Mouse (Mus musculus) midbrain, embryonic 16.5 days (tissue): ENCODE measurements around the gene Sdccag8. TPM values are rescaled to one million over a fixed set of nuclear protein-coding genes. Genes with fewer than 3 reads are reported as not detected.

Experiments used
- ATAC-seq: fragments of 200-750 bp; cut with Nextera tagmentation; 2 replicates; pipeline ENCODE4 v1.8.0; 2017; ENCODE audit warnings: moderate TSS enrichment
- H3K27ac ChIP-seq: fragments of 300-500 bp; sonication (generic); 2 replicates; pipeline ENCODE4 v1.5.1; 2014; ENCODE audit warnings: mild to moderate bottlenecking, low read length, mixed read lengths
- H3K27me3 ChIP-seq: fragments of 300-500 bp; sonication (generic); 2 replicates; pipeline ENCODE4 v1.6.1; 2014; ENCODE audit warnings: low read depth, low read length, mixed read lengths; ENCODE audit not compliant: control insufficient read depth, insufficient read depth
- H3K36me3 ChIP-seq: fragments of 300-500 bp; sonication (generic); 2 replicates; pipeline ENCODE4 v1.6.1; 2014; ENCODE audit warnings: mild to moderate bottlenecking, low read length, moderate library complexity, mixed read lengths; ENCODE audit not compliant: control insufficient read depth, insufficient read depth
- H3K4me1 ChIP-seq: fragments of 300-500 bp; sonication (generic); 2 replicates; pipeline ENCODE4 v1.6.1; 2014; ENCODE audit warnings: mild to moderate bottlenecking, low read length, mixed read lengths; ENCODE audit not compliant: control insufficient read depth, insufficient read depth
- H3K4me2 ChIP-seq: fragments of 300-500 bp; sonication (generic); 2 replicates; pipeline ENCODE4 v1.6.1; 2014; ENCODE audit warnings: mild to moderate bottlenecking, low read length, mixed read lengths
- H3K4me3 ChIP-seq: fragments of 300-500 bp; sonication (generic); 2 replicates; pipeline ENCODE4 v1.5.1; 2014; ENCODE audit warnings: low read depth, mild to moderate bottlenecking, low read length, moderate library complexity, mixed read lengths
- H3K9ac ChIP-seq: fragments of 300-500 bp; sonication (generic); 2 replicates; pipeline ENCODE4 v1.6.1; 2014; ENCODE audit warnings: low read depth, low read length, mixed read lengths
- H3K9me3 ChIP-seq: fragments of 300-500 bp; sonication (generic); replicated peaks from 2 replicates; pipeline ENCODE4 v1.6.1; 2014; ENCODE audit warnings: mild to moderate bottlenecking, low read length, mixed read lengths; ENCODE audit not compliant: control insufficient read depth, poor library complexity, severe bottlenecking
- WGBS: fragments of 180-500 bp; shearing (Covaris S2); extraction: QIAGEN DNeasy Blood & Tissue Kit; methylation state at CpG from one replicate; pipeline ENCODE4 v1.1.7; 2014; 5-methylcytosine and 5-hydroxymethylcytosine counted together
- polyA plus RNA-seq: library from polyadenylated mRNA; unstranded; fragments of >200 nt; fragmentation: Nextera tagmentation; extraction: Ambion mirVana; gene quantifications from 2 replicates; pipeline ENCODE4 v1.2.1, GENCODE M21; 2015

Sdccag8 gene
- polyA plus RNA-seq, 1 experiment from 2014 or later: 27.4 TPM

DNA sequence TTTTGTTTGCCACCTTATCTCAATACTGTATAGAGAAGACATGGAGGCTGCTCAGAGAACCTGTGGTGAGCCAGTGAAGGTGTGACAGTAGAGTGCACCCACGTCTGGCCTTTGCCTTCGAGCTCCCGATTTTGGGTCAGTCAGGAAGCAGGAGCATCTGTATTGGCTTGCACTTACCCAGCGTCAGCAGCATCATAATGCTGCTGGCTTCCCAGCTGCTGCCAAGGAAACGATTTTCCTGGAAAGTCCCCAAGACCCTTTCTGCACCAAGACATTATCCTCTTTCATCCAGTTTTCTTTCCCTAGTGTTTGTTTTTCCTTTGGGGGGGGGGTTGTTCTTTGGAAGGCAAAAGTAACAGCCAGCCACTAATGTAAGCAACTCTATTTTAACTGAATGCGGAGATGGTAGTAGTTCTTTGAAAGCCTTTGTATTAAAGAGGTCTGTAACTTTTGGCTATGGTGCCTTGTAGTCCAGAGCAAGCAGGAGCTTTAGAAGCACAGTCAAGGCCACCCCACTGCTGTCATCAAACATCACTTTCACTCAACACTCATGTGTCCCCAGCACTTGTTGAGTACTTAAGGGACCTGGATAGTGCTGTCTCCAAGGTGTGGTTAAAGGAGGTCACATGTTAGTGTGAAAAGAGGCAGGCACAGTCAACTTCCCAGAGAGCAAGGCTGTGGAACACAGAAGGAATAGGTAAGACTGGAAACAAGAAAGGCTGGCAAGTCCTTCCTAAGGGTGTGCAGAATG is 172.7 kb downstream of the Sdccag8 start:
- Histone ChIP-seq H3K36me3 (no peaks in the 10 kb centered on the region), H3K27me3 (no peaks in the 10 kb centered on the region), H3K4me2 (no peak overlapping the region), H3K9ac (no peak overlapping the region), H3K27ac (no peak overlapping the region), H3K9me3 (no peaks in the 10 kb centered on the region), H3K4me3 (no peak overlapping the region), H3K4me1 (peaks cover 5% of the 10 kb centered on the region; the same call in 1 of the 2 replicates)
- WGBS: 68% methylated on average over 6 of the region's 6 CpGs
- ATAC-seq: no peak

DNA sequence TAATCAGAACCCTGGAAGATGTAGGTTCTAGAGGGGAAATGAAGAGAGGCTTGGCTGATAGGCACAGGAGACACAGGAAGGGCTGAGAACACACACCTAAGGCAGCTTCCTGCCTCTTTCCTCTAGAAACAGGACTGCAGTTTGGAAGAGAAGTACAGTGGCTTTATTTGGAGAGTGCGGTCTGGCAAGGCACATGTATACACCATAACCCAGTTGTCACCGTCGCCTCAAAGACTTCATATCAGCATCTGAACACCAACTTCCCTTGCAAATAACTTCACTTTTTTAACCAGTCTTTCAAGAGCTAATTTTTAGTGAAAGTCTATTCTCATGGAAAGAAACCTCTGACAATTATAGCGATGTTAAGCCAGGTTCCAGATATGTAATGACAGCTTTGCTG is 177.0 kb downstream of the Sdccag8 start:
- Histone ChIP-seq H3K36me3 (no peaks in the 10 kb centered on the region), H3K4me2 (no peak overlapping the region), H3K9ac (no peak overlapping the region), H3K27me3 (no peaks in the 10 kb centered on the region), H3K27ac (no peak overlapping the region), H3K4me3 (no peak overlapping the region), H3K9me3 (no peaks in the 10 kb centered on the region), H3K4me1 (peaks cover 14% of the 10 kb centered on the region)
- WGBS: 90% methylated on average over 4 of the region's 4 CpGs
- no peak for ATAC-seq

DNA sequence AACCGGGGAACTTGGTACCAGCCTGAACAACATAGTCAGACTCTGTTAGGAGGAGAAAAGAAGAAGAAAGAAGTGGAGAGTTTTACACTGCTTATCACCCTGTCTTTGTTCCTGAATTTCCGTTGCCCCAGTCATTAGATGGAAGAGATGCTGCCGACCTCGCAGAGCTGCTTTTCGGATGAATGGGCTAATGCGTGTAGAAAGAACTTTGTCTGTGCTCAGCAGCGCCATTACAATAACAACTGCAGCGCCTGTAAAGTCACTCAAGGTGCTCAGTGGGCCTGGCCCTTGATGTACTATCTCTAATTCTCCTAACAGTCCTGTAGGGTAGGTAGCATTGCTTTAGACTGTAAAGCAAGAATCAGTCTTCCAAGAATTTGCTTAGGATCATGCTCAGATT is 178.1 kb downstream of the Sdccag8 start:
- Histone ChIP-seq H3K4me1 (peaks cover 20% of the 10 kb centered on the region), H3K36me3 (no peaks in the 10 kb centered on the region), H3K9ac (no peak overlapping the region), H3K27ac (no peak overlapping the region), H3K4me3 (no peak overlapping the region), H3K4me2 (no peak overlapping the region), H3K9me3 (no peaks in the 10 kb centered on the region), H3K27me3 (no peaks in the 10 kb centered on the region)
- 41% methylated on average over 8 of the region's 8 CpGs for WGBS
- ATAC-seq: no peak

DNA sequence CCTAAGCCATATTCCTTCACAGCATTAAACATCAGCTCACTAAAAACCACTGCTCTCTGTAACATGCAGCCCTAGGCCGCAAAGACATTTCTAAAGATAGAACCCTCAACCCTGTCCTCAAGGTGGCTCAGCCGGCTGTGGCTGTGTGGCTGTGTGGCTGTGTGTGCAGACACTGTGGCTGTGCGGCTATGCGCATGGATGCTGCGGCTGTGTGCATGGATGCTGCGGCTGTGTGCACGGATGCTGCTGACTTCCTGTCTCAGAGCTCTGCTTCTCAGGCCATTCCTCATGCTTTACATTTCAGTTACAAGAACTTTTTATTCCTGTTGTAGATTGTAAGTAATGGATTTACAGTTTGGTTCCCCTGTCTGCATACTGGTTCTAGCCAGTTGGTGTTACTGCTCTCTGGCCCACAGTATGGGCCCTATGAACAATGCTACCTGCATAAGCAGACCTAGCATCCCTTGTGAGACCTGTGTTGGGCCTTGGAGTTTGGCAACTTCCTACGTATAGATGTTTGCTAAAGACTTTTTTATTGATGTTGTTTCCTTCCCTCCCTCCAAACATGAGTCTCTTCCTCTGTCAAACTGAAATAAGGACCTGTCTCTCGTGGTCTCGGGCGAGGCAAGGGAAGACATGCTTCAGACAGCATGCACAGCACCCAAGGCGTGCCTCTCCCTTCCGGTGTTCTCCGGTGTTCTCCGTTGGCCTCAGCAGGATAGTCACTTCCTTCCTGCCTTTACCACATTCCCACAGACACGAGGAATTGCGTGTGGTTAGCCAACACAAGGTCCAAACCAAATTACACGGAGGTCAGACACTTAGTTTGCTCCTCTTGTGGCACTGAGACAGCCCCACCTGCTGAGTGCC is 178.9 kb downstream of the Sdccag8 start:
- 75% methylated on average over 18 of the region's 18 CpGs for WGBS
- Histone ChIP-seq H3K4me1 (peaks cover 26% of the 10 kb centered on the region), H3K4me2 (no peak overlapping the region), H3K27me3 (no peaks in the 10 kb centered on the region), H3K36me3 (no peaks in the 10 kb centered on the region), H3K4me3 (no peak overlapping the region), H3K27ac (peak overlapping the region; percentile 59), H3K9me3 (no peaks in the 10 kb centered on the region), H3K9ac (no peak overlapping the region)
- ATAC-seq: no peak

DNA sequence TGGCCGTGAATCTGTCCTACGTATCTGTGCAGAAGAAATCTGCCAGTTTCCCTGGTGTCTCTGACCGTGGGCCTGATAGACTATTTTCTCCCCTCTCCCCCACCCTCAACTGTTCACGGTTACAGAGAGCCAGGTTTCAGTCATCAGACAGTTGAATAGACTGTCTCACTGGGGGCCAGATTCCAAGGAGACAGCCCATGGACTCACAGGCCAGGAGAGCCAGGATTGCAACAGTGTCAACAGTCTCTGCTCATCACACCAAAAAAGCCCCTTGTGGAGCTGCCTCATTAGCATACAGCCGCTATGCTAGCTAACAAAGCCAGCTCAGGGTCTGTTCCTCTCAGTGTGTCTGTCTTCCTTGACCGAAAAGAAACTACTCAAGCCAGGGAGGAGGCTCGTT is 179.6 kb downstream of the Sdccag8 start:
- Histone ChIP-seq H3K4me3 (no peak overlapping the region), H3K9me3 (no peaks in the 10 kb centered on the region), H3K9ac (no peak overlapping the region), H3K27ac (peak overlapping the region; percentile 59), H3K4me2 (no peak overlapping the region), H3K36me3 (no peaks in the 10 kb centered on the region), H3K27me3 (no peaks in the 10 kb centered on the region), H3K4me1 (peaks cover 32% of the 10 kb centered on the region)
- 13% methylated on average over 7 of the region's 7 CpGs for WGBS
- peak; percentile 41; the same call in 1 of the 2 replicates for ATAC-seq

DNA sequence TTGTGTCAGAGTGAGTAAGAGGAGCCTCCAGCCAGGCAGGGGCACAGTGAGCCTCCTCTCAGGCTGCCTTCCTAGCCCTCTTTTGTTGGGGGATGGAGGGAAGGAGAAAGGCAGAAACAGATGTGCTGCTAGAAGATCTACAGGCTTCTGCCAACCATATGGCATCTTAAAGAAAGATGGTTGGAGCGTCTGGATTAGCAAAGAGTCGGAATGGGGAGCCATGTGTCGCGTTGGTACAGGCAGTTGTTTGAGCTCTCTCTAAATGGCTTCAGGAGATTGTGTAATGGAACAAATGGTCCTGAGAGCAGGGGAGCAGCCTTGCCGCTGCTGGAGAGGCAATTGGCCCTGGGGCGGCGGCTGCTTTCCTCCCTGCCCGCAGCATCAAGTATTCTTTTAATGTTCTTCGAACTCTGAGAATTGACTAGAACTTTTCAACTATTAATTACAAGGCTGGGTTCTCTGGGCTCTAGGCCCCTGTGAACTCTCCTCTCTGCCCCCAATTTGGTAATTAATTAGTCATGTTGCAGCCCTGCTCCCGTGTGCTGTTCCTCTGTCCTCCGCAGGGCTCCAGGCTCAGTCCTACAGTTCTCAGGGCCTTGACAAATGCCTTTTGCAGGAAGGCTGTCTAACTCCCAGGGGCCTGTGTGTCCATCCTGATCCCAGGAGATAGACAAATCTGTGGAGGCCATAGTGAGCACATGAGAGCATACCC is 180.4 kb downstream of the Sdccag8 start:
- Histone ChIP-seq H3K4me1 (peaks cover 37% of the 10 kb centered on the region), H3K36me3 (no peaks in the 10 kb centered on the region), H3K27me3 (no peaks in the 10 kb centered on the region), H3K4me3 (no peak overlapping the region), H3K9me3 (no peaks in the 10 kb centered on the region), H3K9ac (no peak overlapping the region), H3K4me2 (no peak overlapping the region), H3K27ac (peak overlapping the region; percentile 59)
- 21% methylated on average over 11 of the region's 11 CpGs for WGBS
- no peak for ATAC-seq

DNA sequence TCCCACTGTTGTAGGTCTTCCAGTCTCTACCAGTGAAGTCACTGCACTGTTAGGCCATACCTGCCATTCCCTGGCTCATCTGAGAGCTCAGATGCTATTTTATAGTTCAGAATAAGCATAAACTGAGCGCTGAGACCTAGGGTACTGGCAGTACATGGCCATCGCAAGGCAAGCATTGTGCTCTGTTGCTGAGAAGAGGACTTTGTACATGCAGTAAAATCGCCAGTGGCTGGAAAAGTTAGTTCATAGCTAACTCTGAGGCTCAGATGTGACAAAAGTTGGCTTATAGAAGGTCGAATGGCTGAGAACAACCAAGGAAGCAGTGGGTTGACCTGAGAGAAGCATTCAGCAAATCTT is 180.9 kb downstream of the Sdccag8 start:
- H3K36me3 ChIP-seq: no peaks in the 10 kb centered on the region
- no peak for ATAC-seq
- no peak overlapping the region for H3K4me3 ChIP-seq
- H3K4me1 ChIP-seq: peaks cover 37% of the 10 kb centered on the region
- no peak overlapping the region for H3K4me2 ChIP-seq
- no peak overlapping the region for H3K9ac ChIP-seq
- WGBS: 79% methylated on average over 4 of the region's 4 CpGs
- peak overlapping the region; percentile 47 for H3K27ac ChIP-seq
- no peaks in the 10 kb centered on the region for H3K9me3 ChIP-seq
- no peaks in the 10 kb centered on the region for H3K27me3 ChIP-seq

DNA sequence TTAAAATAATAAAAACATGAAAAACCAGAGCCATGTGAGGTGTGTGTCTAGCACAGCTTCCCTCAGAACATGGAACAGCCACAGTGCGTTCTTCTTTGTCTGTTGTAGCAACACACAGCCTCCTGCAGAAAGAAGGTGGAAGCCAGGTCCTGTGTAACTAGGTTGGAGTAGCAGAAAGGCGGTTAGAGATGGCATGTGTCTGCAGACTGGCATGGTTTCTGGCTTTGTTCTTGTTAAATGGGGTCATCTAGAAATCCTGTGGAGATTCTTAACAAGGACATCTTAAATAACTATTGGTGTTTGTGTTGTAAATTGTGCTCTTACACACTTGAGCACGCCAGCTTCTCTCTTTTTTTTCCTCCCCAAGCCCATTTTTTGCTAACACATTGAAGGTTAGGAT is 181.7 kb downstream of the Sdccag8 start:
- Histone ChIP-seq H3K9me3 (no peaks in the 10 kb centered on the region), H3K27me3 (no peaks in the 10 kb centered on the region), H3K4me3 (no peak overlapping the region), H3K36me3 (no peaks in the 10 kb centered on the region), H3K27ac (no peak overlapping the region), H3K4me2 (no peak overlapping the region), H3K4me1 (peaks cover 37% of the 10 kb centered on the region), H3K9ac (no peak overlapping the region)
- 64% methylated on average over 3 of the region's 3 CpGs for WGBS
- ATAC-seq: no peak
